Mouse (Mus musculus): Measurements from ENCODE around the gene Olfr308. TPM values are rescaled to one million over a fixed set of nuclear protein-coding genes. Genes with fewer than 3 reads are reported as not detected.
"Not testable (repeated sequence)": the region's sequence is repeated elsewhere in the genome, so short reads cannot be mapped to it uniquely, and the experiment has no call there.

The Olfr308 gene
- polyA plus RNA-seq (2015; fragmentation: Nextera tagmentation; extraction: Ambion mirVana): not detected in 2 replicates

- Histone ChIP-seq H3K4me3 (replicated peaks) (no peak within 1 kb of the TSS), H3K4me2 (no peak within 1 kb of the TSS), H3K27ac (no peak within 1 kb of the TSS), H3K36me3 (no peaks in the 10 kb centered on the region), H3K4me1 (no peaks in the 10 kb centered on the region), H3K9me3 (replicated peaks) (no peaks in the 10 kb centered on the region), H3K27me3 (no peaks in the 10 kb centered on the region), H3K9ac (no peak within 1 kb of the TSS)
- ATAC-seq (replicated peaks; ENCODE audit: low FRiP score): no peak
These were observed at the start of gene Olfr308 for GRCm38 (mm10) chr7:86325530-86325929. Gene Olfr308 (minus strand): TSS chr7:86325630.

- no peak within 1 kb of the TSS for H3K4me2 ChIP-seq
- 84% methylated on average over 1 of the region's 1 CpGs for WGBS
- H3K9me3 ChIP-seq (replicated peaks): no peaks in the 10 kb centered on the region
- H3K27ac ChIP-seq: no peak within 1 kb of the TSS
- H3K36me3 ChIP-seq: no peaks in the 10 kb centered on the region
- H3K9ac ChIP-seq: no peak within 1 kb of the TSS
- no peaks in the 10 kb centered on the region for H3K27me3 ChIP-seq
- H3K4me1 ChIP-seq: no peaks in the 10 kb centered on the region
- no peak within 1 kb of the TSS for H3K4me3 ChIP-seq (replicated peaks)
- no peak for ATAC-seq (replicated peaks; ENCODE audit: low FRiP score)
These were observed 41.4 kb upstream of the Olfr308 start, which contains the start of gene Olfr305 for GRCm38 (mm10) chr7:86366828-86367227. Gene Olfr305 (minus strand): TSS chr7:86366928.

GRCm38 (mm10) chr7:86346296-86346695, 20.9 kb upstream of the Olfr308 start:
- H3K9ac ChIP-seq; H3K9me3 ChIP-seq (replicated peaks); ATAC-seq (replicated peaks; ENCODE audit: low FRiP score); H3K4me2 ChIP-seq; H3K4me1 ChIP-seq; H3K36me3 ChIP-seq; H3K27me3 ChIP-seq; H3K27ac ChIP-seq; H3K4me3 ChIP-seq (replicated peaks): not testable (repeated sequence)
- WGBS: 87% methylated on average over 9 of the region's 9 CpGs

GRCm38 (mm10) chr7:86344253-86344652, 18.8 kb upstream of the Olfr308 start:
- Histone ChIP-seq H3K4me2 (no peak overlapping the region), H3K27ac (no peak overlapping the region), H3K4me1 (no peaks in the 10 kb centered on the region), H3K4me3 (replicated peaks) (no peak overlapping the region), H3K9me3 (replicated peaks) (no peaks in the 10 kb centered on the region), H3K27me3 (no peaks in the 10 kb centered on the region), H3K36me3 (no peaks in the 10 kb centered on the region), H3K9ac (no peak overlapping the region)
- no peak for ATAC-seq (replicated peaks; ENCODE audit: low FRiP score)
- WGBS: 77% methylated on average over 3 of the region's 3 CpGs

- Histone ChIP-seq H3K4me1 (no peaks in the 10 kb centered on the region), H3K9ac (no peak overlapping the region), H3K36me3 (no peaks in the 10 kb centered on the region), H3K27ac (no peak overlapping the region), H3K4me2 (no peak overlapping the region), H3K4me3 (replicated peaks) (no peak overlapping the region), H3K9me3 (replicated peaks) (no peaks in the 10 kb centered on the region), H3K27me3 (no peaks in the 10 kb centered on the region)
- ATAC-seq (replicated peaks; ENCODE audit: low FRiP score): no peak
- WGBS: 71% methylated on average over 14 of the region's 14 CpGs
These were observed 17.6 kb upstream of the Olfr308 start for GRCm38 (mm10) chr7:86342881-86343565.

- ATAC-seq (replicated peaks; ENCODE audit: low FRiP score): no peak
- Histone ChIP-seq H3K9me3 (replicated peaks) (no peaks in the 10 kb centered on the region), H3K36me3 (no peaks in the 10 kb centered on the region), H3K9ac (no peak within 1 kb of the TSS), H3K4me3 (replicated peaks) (no peak within 1 kb of the TSS), H3K27me3 (no peaks in the 10 kb centered on the region), H3K4me1 (no peaks in the 10 kb centered on the region), H3K4me2 (no peak within 1 kb of the TSS), H3K27ac (no peak within 1 kb of the TSS)
- WGBS: 76% methylated on average over 1 of the region's 1 CpGs
These were observed 12.1 kb upstream of the Olfr308 start, which contains the start of gene Olfr307 for GRCm38 (mm10) chr7:86337486-86337885. Gene Olfr307 (minus strand): TSS chr7:86337586.

- ATAC-seq (replicated peaks; ENCODE audit: low FRiP score): no peak
- no peaks in the 10 kb centered on the region for H3K4me1 ChIP-seq
- H3K27me3 ChIP-seq: no peaks in the 10 kb centered on the region
- H3K4me3 ChIP-seq (replicated peaks): no peak overlapping the region
- WGBS: 94% methylated on average over 2 of the region's 2 CpGs
- no peak overlapping the region for H3K4me2 ChIP-seq
- H3K9ac ChIP-seq: no peak overlapping the region
- H3K9me3 ChIP-seq (replicated peaks): no peaks in the 10 kb centered on the region
- no peaks in the 10 kb centered on the region for H3K36me3 ChIP-seq
- no peak overlapping the region for H3K27ac ChIP-seq
These were observed 4.1 kb downstream of the Olfr308 start for GRCm38 (mm10) chr7:86321323-86321722.

- 73% methylated on average over 2 of the region's 2 CpGs for WGBS
- no peak within 1 kb of the TSS for H3K4me2 ChIP-seq
- H3K27ac ChIP-seq: no peak within 1 kb of the TSS
- no peak within 1 kb of the TSS for H3K9ac ChIP-seq
- no peaks in the 10 kb centered on the region for H3K36me3 ChIP-seq
- H3K9me3 ChIP-seq (replicated peaks): no peaks in the 10 kb centered on the region
- no peak for ATAC-seq (replicated peaks; ENCODE audit: low FRiP score)
- H3K4me1 ChIP-seq: no peaks in the 10 kb centered on the region
- H3K27me3 ChIP-seq: no peaks in the 10 kb centered on the region
- no peak within 1 kb of the TSS for H3K4me3 ChIP-seq (replicated peaks)
These were observed 11.8 kb downstream of the Olfr308 start, which contains the start of gene Olfr309 for GRCm38 (mm10) chr7:86313608-86314007. Gene Olfr309 (minus strand): TSS chr7:86313708.

GRCm38 (mm10) chr7:86277072-86277471, 48.4 kb downstream of the Olfr308 start, which contains the start of gene Olfr310:
Gene Olfr310 (minus strand): TSS chr7:86277172.
- no peak for ATAC-seq (replicated peaks; ENCODE audit: low FRiP score)
- H3K4me2 ChIP-seq: no peak within 1 kb of the TSS
- 61% methylated on average over 1 of the region's 1 CpGs for WGBS
- H3K27ac ChIP-seq: no peak within 1 kb of the TSS
- no peak within 1 kb of the TSS for H3K9ac ChIP-seq
- H3K27me3 ChIP-seq: no peaks in the 10 kb centered on the region
- no peaks in the 10 kb centered on the region for H3K36me3 ChIP-seq
- no peaks in the 10 kb centered on the region for H3K9me3 ChIP-seq (replicated peaks)
- no peak within 1 kb of the TSS for H3K4me3 ChIP-seq (replicated peaks)
- H3K4me1 ChIP-seq: no peaks in the 10 kb centered on the region

Small RNA genes within 50 kb of the gene (microRNA-seq; reads per million reads assigned to microRNA genes)
- not detected for gene Gm23192

Other genes starting within 250 kb of the Olfr308 start
- not detected in 2 replicates for gene Vmn2r75, start 153.9 kb downstream of the Olfr308 start, polyA plus RNA-seq (2015; fragmentation: Nextera tagmentation; extraction: Ambion mirVana)
- not detected in 2 replicates for gene Vmn2r76, start 79.3 kb downstream of the Olfr308 start, polyA plus RNA-seq (2015; fragmentation: Nextera tagmentation; extraction: Ambion mirVana)
- not detected in 2 replicates for gene Olfr310, start 48.5 kb downstream of the Olfr308 start, polyA plus RNA-seq (2015; fragmentation: Nextera tagmentation; extraction: Ambion mirVana)
- gene Olfr309, start 11.9 kb downstream of the Olfr308 start, polyA plus RNA-seq (2015; fragmentation: Nextera tagmentation; extraction: Ambion mirVana): not detected in 2 replicates
- not detected in 2 replicates for gene Olfr307, start 12.0 kb upstream of the Olfr308 start, polyA plus RNA-seq (2015; fragmentation: Nextera tagmentation; extraction: Ambion mirVana)
- not detected in 2 replicates for gene Olfr305, start 41.3 kb upstream of the Olfr308 start, polyA plus RNA-seq (2015; fragmentation: Nextera tagmentation; extraction: Ambion mirVana)
- not detected in 2 replicates for gene Olfr304, start 61.0 kb upstream of the Olfr308 start, polyA plus RNA-seq (2015; fragmentation: Nextera tagmentation; extraction: Ambion mirVana)
- gene Olfr303, start 72.2 kb upstream of the Olfr308 start, polyA plus RNA-seq (2015; fragmentation: Nextera tagmentation; extraction: Ambion mirVana): not detected in 2 replicates
- gene Olfr301, start 78.2 kb upstream of the Olfr308 start, polyA plus RNA-seq (2015; fragmentation: Nextera tagmentation; extraction: Ambion mirVana): not detected in 2 replicates
- not detected in 2 replicates for gene Olfr299, start 134.3 kb upstream of the Olfr308 start, polyA plus RNA-seq (2015; fragmentation: Nextera tagmentation; extraction: Ambion mirVana)
- not detected in 2 replicates for gene Olfr298, start 166.9 kb upstream of the Olfr308 start, polyA plus RNA-seq (2015; fragmentation: Nextera tagmentation; extraction: Ambion mirVana)
- gene Olfr297, start 194.3 kb upstream of the Olfr308 start, polyA plus RNA-seq (2015; fragmentation: Nextera tagmentation; extraction: Ambion mirVana): not detected in 2 replicates